Mouse (Mus musculus): ENCODE results near the gene Svop. TPM values are rescaled to one million over a fixed set of nuclear protein-coding genes. Genes with fewer than 3 reads are reported as not detected.
A peak's percentile ranks its signal among the peaks of the same experiment; 100 is the strongest.

Svop gene
- polyA plus RNA-seq, 1 experiment, result 122 TPM

DNA sequence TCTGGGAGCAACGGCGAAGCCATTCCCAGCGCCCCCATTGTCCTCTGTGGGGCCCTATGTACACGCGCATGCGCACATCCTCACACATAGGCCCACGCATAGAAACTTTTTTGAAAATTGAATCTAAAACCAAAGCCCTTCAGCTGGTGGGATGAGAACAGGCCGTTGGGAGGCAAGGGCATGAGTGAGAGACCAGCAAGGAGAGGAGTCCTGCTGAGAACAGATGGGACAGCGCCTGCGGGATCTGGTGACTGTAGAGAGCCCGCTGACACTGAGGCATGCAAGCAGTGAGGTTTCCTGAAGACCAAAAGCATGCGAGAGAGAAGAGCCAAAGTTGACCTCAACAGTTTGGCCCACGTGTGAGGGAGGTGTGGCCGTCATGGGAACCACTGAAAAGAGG lies 5.9 kb downstream of the Svop start:
- no peak overlapping the region for H3K4me3 ChIP-seq (ENCODE audit: insufficient read depth, low read length)
- no peak overlapping the region for H3K27ac ChIP-seq (ENCODE audit: insufficient read depth, low read length)
- TF ChIP-seq POLR2A (IDR thresholded peaks at IDR 0.05; ENCODE audit: extremely low read depth, insufficient read depth, low read length) (no peak), CTCF (IDR thresholded peaks at IDR 0.05; ENCODE audit: extremely low read depth, insufficient read depth, low read length) (no peak)
- H3K4me1 ChIP-seq (ENCODE audit: control insufficient read depth, insufficient read depth, low read length), result peaks cover 5% of the 10 kb centered on the region

GRCm38 (mm10) chr5:114077009-114077408 lies 14.4 kb downstream of the Svop start:
- no peak for TF ChIP-seq CTCF (IDR thresholded peaks at IDR 0.05; ENCODE audit: extremely low read depth, insufficient read depth, low read length)
- TF ChIP-seq POLR2A (IDR thresholded peaks at IDR 0.05; ENCODE audit: extremely low read depth, insufficient read depth, low read length), result no peak
- Histone ChIP-seq H3K4me3 (ENCODE audit: insufficient read depth, low read length) (no peak overlapping the region), H3K27ac (ENCODE audit: insufficient read depth, low read length) (no peak overlapping the region), H3K4me1 (ENCODE audit: control insufficient read depth, insufficient read depth, low read length) (peaks cover 2% of the 10 kb centered on the region; the same call in 1 of the 2 replicates)

DNA sequence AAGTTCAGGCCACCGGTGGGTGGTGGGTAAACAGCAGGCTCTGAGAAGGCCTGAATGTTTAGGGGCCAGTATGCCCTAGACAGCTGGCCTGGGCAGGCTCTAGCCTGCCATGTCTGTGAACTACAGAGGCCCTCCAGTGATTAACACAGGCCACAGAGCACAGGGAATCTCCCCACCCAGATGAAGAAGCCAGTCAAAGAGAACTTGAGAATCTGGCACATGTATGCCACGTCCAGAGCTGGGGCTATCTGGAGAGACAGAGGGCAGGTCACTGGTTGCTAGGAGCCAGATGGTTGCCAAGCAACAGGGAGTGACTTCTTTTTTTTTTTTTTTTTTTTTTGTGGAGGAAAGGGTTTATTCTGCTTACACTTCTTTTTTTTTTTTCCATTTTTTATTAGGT lies 19.1 kb downstream of the Svop start:
- Histone ChIP-seq H3K27ac (ENCODE audit: insufficient read depth, low read length) (no peak overlapping the region), H3K4me3 (ENCODE audit: insufficient read depth, low read length) (no peak overlapping the region), H3K4me1 (ENCODE audit: control insufficient read depth, insufficient read depth, low read length) (peaks cover 2% of the 10 kb centered on the region; the same call in 1 of the 2 replicates)
- TF ChIP-seq POLR2A (IDR thresholded peaks at IDR 0.05; ENCODE audit: extremely low read depth, insufficient read depth, low read length), result no peak
- TF ChIP-seq CTCF (IDR thresholded peaks at IDR 0.05; ENCODE audit: extremely low read depth, insufficient read depth, low read length), result no peak

GRCm38 (mm10) chr5:114070858-114071257 lies 20.5 kb downstream of the Svop start:
- TF ChIP-seq POLR2A (IDR thresholded peaks at IDR 0.05; ENCODE audit: extremely low read depth, insufficient read depth, low read length) (no peak), CTCF (IDR thresholded peaks at IDR 0.05; ENCODE audit: extremely low read depth, insufficient read depth, low read length) (0 out of 2 replicates have a peak, but pooled peaks have one; percentile 11)
- H3K27ac ChIP-seq (ENCODE audit: insufficient read depth, low read length), result no peak overlapping the region
- no peaks in the 10 kb centered on the region for H3K4me1 ChIP-seq (ENCODE audit: control insufficient read depth, insufficient read depth, low read length)
- no peak overlapping the region for H3K4me3 ChIP-seq (ENCODE audit: insufficient read depth, low read length)

- Histone ChIP-seq H3K27ac (ENCODE audit: insufficient read depth, low read length) (no peak overlapping the region), H3K4me3 (ENCODE audit: insufficient read depth, low read length) (no peak overlapping the region), H3K4me1 (ENCODE audit: control insufficient read depth, insufficient read depth, low read length) (no peaks in the 10 kb centered on the region)
- no peak for TF ChIP-seq POLR2A (IDR thresholded peaks at IDR 0.05; ENCODE audit: extremely low read depth, insufficient read depth, low read length)
These were observed 23.4 kb downstream of the Svop start for GRCm38 (mm10) chr5:114067982-114068381.

DNA sequence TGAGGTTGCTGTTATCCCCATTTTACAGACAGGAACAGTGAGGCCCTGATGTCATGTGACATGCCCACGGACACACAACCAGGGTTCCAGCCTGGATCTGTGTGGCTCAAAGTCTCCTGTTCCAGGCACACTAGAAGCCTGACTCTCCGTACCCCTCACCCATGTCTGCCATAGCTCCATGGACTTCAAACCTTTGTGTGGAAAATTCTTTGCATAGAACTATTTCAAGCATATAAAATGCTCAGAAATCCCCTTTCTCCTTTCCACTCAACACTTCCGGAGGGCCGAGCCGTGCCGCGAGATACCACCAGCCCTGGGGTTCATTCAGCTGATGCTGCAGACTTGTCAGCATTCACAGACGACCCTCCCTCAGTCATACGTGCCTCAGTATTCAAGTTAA lies 23.8 kb downstream of the Svop start:
- no peaks in the 10 kb centered on the region for H3K4me1 ChIP-seq (ENCODE audit: control insufficient read depth, insufficient read depth, low read length)
- H3K27ac ChIP-seq (ENCODE audit: insufficient read depth, low read length), result no peak overlapping the region
- TF ChIP-seq CTCF (IDR thresholded peaks at IDR 0.05; ENCODE audit: extremely low read depth, insufficient read depth, low read length), result no peak
- TF ChIP-seq POLR2A (IDR thresholded peaks at IDR 0.05; ENCODE audit: extremely low read depth, insufficient read depth, low read length), result no peak
- H3K4me3 ChIP-seq (ENCODE audit: insufficient read depth, low read length), result no peak overlapping the region

- no peak for TF ChIP-seq CTCF (IDR thresholded peaks at IDR 0.05; ENCODE audit: extremely low read depth, insufficient read depth, low read length)
- no peak for TF ChIP-seq POLR2A (IDR thresholded peaks at IDR 0.05; ENCODE audit: extremely low read depth, insufficient read depth, low read length)
- H3K27ac ChIP-seq (ENCODE audit: insufficient read depth, low read length), result no peak overlapping the region
- H3K4me3 ChIP-seq (ENCODE audit: insufficient read depth, low read length), result no peak overlapping the region
- H3K4me1 ChIP-seq (ENCODE audit: control insufficient read depth, insufficient read depth, low read length), result no peaks in the 10 kb centered on the region
These were observed 24.8 kb downstream of the Svop start for GRCm38 (mm10) chr5:114066601-114067000.

DNA sequence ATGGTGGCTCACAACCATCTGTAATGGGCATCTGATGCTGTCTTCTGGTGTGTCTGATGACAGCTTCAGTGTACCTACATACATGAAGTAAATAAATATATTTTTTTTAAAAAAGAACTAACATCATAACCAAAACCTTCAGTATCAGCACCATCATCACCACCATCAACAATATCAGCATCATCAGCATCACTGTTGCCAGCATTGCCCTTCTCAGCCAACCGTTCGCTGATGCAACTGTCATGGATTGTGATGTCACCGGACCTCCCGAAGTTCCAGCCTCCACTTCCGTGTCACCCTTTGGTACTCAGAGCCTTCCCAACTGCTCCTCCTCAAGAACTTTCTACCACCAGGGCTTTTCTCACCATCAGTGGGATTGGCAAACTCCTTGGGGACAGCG lies 26.2 kb downstream of the Svop start, which contains the start of gene Usp30:
Gene Usp30 (plus strand): TSS at position 301 of the 400 bp plus-strand sequence.
- TF ChIP-seq POLR2A (IDR thresholded peaks at IDR 0.05; ENCODE audit: extremely low read depth, insufficient read depth, low read length) (no peak), CTCF (IDR thresholded peaks at IDR 0.05; ENCODE audit: extremely low read depth, insufficient read depth, low read length) (no peak)
- Histone ChIP-seq H3K4me3 (ENCODE audit: insufficient read depth, low read length) (no peak within 1 kb of the TSS), H3K4me1 (ENCODE audit: control insufficient read depth, insufficient read depth, low read length) (no peaks in the 10 kb centered on the region), H3K27ac (ENCODE audit: insufficient read depth, low read length) (no peak within 1 kb of the TSS)

GRCm38 (mm10) chr5:114063958-114064357 lies 27.4 kb downstream of the Svop start:
- H3K4me1 ChIP-seq (ENCODE audit: control insufficient read depth, insufficient read depth, low read length), result no peaks in the 10 kb centered on the region
- TF ChIP-seq POLR2A (IDR thresholded peaks at IDR 0.05; ENCODE audit: extremely low read depth, insufficient read depth, low read length) (no peak), CTCF (IDR thresholded peaks at IDR 0.05; ENCODE audit: extremely low read depth, insufficient read depth, low read length) (no peak)
- no peak overlapping the region for H3K4me3 ChIP-seq (ENCODE audit: insufficient read depth, low read length)
- H3K27ac ChIP-seq (ENCODE audit: insufficient read depth, low read length), result no peak overlapping the region

DNA sequence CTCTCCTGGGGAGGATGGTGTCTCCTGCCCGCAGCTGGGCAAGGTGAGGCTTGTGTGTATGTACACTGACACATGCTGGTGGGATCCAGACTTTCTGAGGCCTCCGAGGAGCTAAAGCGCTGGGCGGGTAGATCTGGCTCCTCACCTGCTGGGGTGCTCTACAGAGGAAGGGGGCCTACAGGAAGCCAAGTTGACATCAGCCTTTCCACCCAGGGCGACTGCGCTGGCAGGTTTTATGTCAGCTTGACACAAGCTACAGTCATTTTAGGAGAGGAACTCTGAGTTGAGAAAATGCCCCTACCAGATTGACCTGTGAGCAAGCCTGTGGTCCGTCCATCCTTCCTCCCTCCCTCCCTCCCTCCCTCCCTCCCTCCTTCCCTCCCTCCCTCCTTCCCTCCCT lies 29.7 kb downstream of the Svop start:
- H3K4me1 ChIP-seq (ENCODE audit: control insufficient read depth, insufficient read depth, low read length), result no peaks in the 10 kb centered on the region
- TF ChIP-seq CTCF (IDR thresholded peaks at IDR 0.05; ENCODE audit: extremely low read depth, insufficient read depth, low read length), result no peak
- TF ChIP-seq POLR2A (IDR thresholded peaks at IDR 0.05; ENCODE audit: extremely low read depth, insufficient read depth, low read length), result no peak
- no peak overlapping the region for H3K27ac ChIP-seq (ENCODE audit: insufficient read depth, low read length)
- no peak overlapping the region for H3K4me3 ChIP-seq (ENCODE audit: insufficient read depth, low read length)

Data from cortical plate, adult 2 months (tissue).